Mouse (Mus musculus) cortical plate, adult 2 months (tissue): Measurements from ENCODE around the gene Pnpla5.

Experiments used
- CTCF ChIP-seq: fragments of 200-500 bp; IDR thresholded peaks from 2 replicates; pipeline ENCODE4 v1.5.1; 2011; ENCODE audit warnings: mild to moderate bottlenecking, control low read depth, low read length; ENCODE audit not compliant: insufficient read depth; ENCODE audit errors: extremely low read depth
- POLR2A ChIP-seq: fragments of 200-500 bp; IDR thresholded peaks from 2 replicates; pipeline ENCODE4 v1.6.1; 2011; ENCODE audit warnings: mild to moderate bottlenecking, low read length, control low read depth; ENCODE audit not compliant: insufficient read depth; ENCODE audit errors: extremely low read depth

DNA sequence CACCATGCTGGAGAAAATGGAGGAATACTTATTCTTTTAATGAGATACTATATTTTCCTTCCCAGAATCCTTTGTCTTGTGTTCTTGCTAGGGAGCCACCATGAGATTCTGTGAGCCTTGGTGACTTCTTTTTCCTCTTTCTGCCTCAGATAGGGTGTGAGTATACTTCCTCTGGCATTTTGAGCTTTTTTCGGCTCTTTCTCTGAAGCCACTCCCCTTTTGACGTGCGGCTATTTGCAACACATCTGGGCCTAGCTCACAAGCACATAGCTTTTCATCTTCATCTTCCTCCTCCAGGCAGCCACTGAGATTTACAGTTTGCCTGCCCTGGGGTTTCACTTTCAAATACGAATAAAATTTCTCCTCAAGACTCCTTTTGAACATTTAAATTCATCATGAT is 3.5 kb upstream of the Pnpla5 start:
- TF ChIP-seq CTCF = no peak
- TF ChIP-seq POLR2A = no peak
